Mouse (Mus musculus): ENCODE results near the gene Oxct2a.
A peak's percentile ranks its signal among the peaks of the same experiment; 100 is the strongest.
"Not testable (repeated sequence)": the region's sequence is repeated elsewhere in the genome, so short reads cannot be mapped to it uniquely, and the experiment has no call there.

The Oxct2a gene

GRCm38 (mm10) chr4:123311845-123312244 lies 11.6 kb downstream of the Oxct2a start:
- DNase-seq (ENCODE audit: low read depth), result no peak

GRCm38 (mm10) chr4:123308292-123308691 lies 15.1 kb downstream of the Oxct2a start:
- no peak for DNase-seq (ENCODE audit: low read depth)

- no peak for DNase-seq (ENCODE audit: low read depth)
Observed at GRCm38 (mm10) chr4:123306999-123307398, 16.4 kb downstream of the Oxct2a start.

GRCm38 (mm10) chr4:123305789-123306188 lies 17.6 kb downstream of the Oxct2a start:
- peak; percentile 59 for DNase-seq (ENCODE audit: low read depth)

- DNase-seq (ENCODE audit: low read depth), result no peak
Observed at GRCm38 (mm10) chr4:123298980-123299670, 24.3 kb downstream of the Oxct2a start.

- DNase-seq (ENCODE audit: low read depth), result no peak
Observed at GRCm38 (mm10) chr4:123298226-123298625, 25.2 kb downstream of the Oxct2a start.

GRCm38 (mm10) chr4:123297195-123297960 lies 26.1 kb downstream of the Oxct2a start:
- no peak for DNase-seq (ENCODE audit: low read depth)

- DNase-seq (ENCODE audit: low read depth), result no peak
Observed at GRCm38 (mm10) chr4:123296148-123296534, 27.3 kb downstream of the Oxct2a start.

- no peak for DNase-seq (ENCODE audit: low read depth)
Observed at GRCm38 (mm10) chr4:123295516-123296147, 27.8 kb downstream of the Oxct2a start.

GRCm38 (mm10) chr4:123295026-123295425 lies 28.4 kb downstream of the Oxct2a start:
- not testable (repeated sequence) for DNase-seq (ENCODE audit: low read depth)

GRCm38 (mm10) chr4:123293661-123294443 lies 29.6 kb downstream of the Oxct2a start:
- DNase-seq (ENCODE audit: low read depth), result no peak

GRCm38 (mm10) chr4:123292989-123293388 lies 30.4 kb downstream of the Oxct2a start:
- no peak for DNase-seq (ENCODE audit: low read depth)

- DNase-seq (ENCODE audit: low read depth), result no peak
Observed at GRCm38 (mm10) chr4:123292390-123292789, 31.0 kb downstream of the Oxct2a start.

- no peak for DNase-seq (ENCODE audit: low read depth)
Observed at GRCm38 (mm10) chr4:123289038-123289437, 34.4 kb downstream of the Oxct2a start.

GRCm38 (mm10) chr4:123286790-123287189 lies 36.6 kb downstream of the Oxct2a start:
- no peak for DNase-seq (ENCODE audit: low read depth)

GRCm38 (mm10) chr4:123284731-123285624 lies 38.5 kb downstream of the Oxct2a start:
- DNase-seq (ENCODE audit: low read depth), result no peak

GRCm38 (mm10) chr4:123283675-123284064 lies 39.8 kb downstream of the Oxct2a start:
- not testable (repeated sequence) for DNase-seq (ENCODE audit: low read depth)

- not testable (repeated sequence) for DNase-seq (ENCODE audit: low read depth)
Observed at GRCm38 (mm10) chr4:123282915-123283674, 40.3 kb downstream of the Oxct2a start.

- peak; percentile 86 for DNase-seq (ENCODE audit: low read depth)
Observed at GRCm38 (mm10) chr4:123282500-123282899, 40.9 kb downstream of the Oxct2a start.

- no peak for DNase-seq (ENCODE audit: low read depth)
Observed at GRCm38 (mm10) chr4:123280117-123280516, 43.3 kb downstream of the Oxct2a start.
